Mouse (Mus musculus) liver, adult 2 months (tissue): ENCODE measurements around the gene Zdbf2.

Experiments
- CTCF ChIP-seq: fragments of 200-500 bp; IDR thresholded peaks from 2 replicates; pipeline ENCODE4 v1.5.1; 2011; ENCODE audit warnings: low read depth, low read length, control low read depth
- POLR2A ChIP-seq: fragments of 200-500 bp; IDR thresholded peaks from 2 replicates; pipeline ENCODE4 v1.6.1; 2011; ENCODE audit warnings: low read length, control low read depth; ENCODE audit not compliant: insufficient read depth; ENCODE audit errors: extremely low read depth

GRCm38 (mm10) chr1:63258501-63258900 is 14.6 kb upstream of the Zdbf2 start:
- TF ChIP-seq CTCF (no peak), POLR2A (no peak)
